Mouse (Mus musculus) retina, postnatal 1 day (tissue): ENCODE measurements at regions not wholly inside any gene's neighbourhood (a gene's known extent, or its start where the extent isn't known, plus 50 kb on each side); places are given as distances from the start of the nearest gene placed in this dataset.

ENCODE experiments used
- DNase-seq: peaks from one replicate; pipeline ENCODE4 v3.0.0-alpha.2; 2012

DNA sequence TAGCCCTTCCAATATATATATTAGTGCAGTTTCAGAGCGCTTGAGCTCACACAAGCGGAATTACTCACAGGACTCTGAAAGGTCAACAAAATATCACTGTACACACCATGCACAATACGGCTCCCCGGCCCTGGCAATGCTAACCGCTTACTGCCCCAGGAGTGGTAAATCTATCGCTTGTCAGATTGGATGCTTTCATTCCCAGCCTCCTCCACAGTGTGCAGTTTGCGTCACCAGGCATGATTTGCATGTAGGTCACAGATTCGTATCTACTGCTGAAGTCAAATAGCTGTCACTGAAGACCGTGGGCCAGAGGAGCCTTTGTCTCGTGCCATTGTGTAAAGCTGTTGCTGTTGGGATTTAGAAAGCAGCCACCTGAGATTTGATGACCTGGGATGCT lies 60.1 kb downstream of the Ccdc115 start:
- peak; percentile 33 for DNase-seq

DNA sequence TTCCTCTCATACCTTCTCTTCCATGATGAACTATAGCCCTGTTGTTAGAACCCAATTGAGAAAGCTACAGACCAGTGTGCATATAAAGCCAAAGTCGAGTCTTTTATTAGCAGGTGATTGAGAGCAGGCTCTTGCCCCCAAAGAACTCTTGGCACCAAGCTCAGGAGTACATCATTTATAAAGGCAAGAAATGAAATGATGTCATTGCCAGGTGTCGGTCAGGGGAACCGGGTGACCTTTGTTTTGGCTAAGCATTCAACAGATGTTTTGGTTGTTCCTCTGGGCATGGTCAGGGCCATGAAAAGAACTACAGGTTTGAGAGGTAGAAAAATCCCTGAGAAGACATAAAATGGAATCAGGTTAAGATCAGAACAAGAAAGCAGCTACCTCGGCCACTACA lies 61.6 kb downstream of the Ccdc115 start:
- no peak for DNase-seq

DNA sequence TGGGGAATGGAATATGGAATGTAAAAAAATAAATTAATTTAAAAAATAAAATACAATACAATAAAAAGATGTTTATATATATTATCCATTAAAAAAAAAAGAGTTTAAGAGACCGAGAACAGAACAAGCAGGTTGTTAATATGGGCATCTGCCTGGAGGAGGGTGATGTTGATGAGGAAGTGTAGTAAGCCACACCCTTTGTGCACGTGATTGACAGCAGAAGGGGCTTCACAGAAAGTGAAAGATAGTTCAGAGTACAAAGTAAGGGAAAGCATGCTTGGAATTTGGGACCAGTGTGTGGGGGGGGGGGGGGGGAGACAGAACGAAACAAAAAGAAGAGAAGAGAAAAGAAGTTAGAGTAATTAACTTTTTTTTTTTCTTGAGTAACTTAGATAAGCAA lies 64.0 kb downstream of the Ccdc115 start:
- peak; percentile 12 for DNase-seq

DNA sequence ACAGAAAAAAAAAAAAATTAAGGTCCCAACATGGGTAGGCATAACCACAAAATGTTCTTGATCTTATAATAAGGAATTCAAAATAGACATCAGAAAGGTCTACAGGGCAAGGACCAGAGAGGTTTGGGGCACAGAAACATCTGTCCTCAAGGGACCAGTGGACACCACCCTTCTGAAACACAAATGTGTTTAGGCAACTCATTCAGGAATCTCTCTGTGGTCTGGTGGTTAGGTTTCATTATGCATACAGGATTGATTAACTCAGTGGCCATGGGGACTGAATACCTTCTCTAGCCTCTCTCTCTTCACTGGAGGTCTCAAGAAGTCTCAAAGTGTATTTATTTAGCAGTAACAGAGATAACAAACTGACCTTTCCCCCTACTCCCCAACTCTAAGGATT lies 67.8 kb downstream of the Ccdc115 start:
- no peak for DNase-seq
